Mouse (Mus musculus) liver, adult 2 months (tissue): ENCODE measurements around the gene Qsox1. TPM values are rescaled to one million over a fixed set of nuclear protein-coding genes. Genes with fewer than 3 reads are reported as not detected.

Experiments used
- DNase-seq: peaks from one replicate; pipeline ENCODE4 v3.0.0-alpha.2; 2011; ENCODE audit warnings: low read depth, low spot score; ENCODE audit errors: extremely low read depth
- H3K27ac ChIP-seq: fragments of 200-500 bp; replicated peaks from 2 replicates; pipeline ENCODE4 v1.5.1; 2012; ENCODE audit warnings: low read depth, mild to moderate bottlenecking, control low read depth, inconsistent platforms, low read length; ENCODE audit not compliant: insufficient read depth
- H3K27me3 ChIP-seq: fragments of 200-500 bp; 2 replicates; pipeline ENCODE4 v1.6.1; 2012; ENCODE audit warnings: mild to moderate bottlenecking, moderate library complexity, low read length, inconsistent platforms; ENCODE audit not compliant: control insufficient read depth, insufficient read depth
- H3K36me3 ChIP-seq: fragments of 200-500 bp; 2 replicates; pipeline ENCODE4 v1.6.1; 2012; ENCODE audit warnings: low read length, inconsistent platforms; ENCODE audit not compliant: control insufficient read depth, insufficient read depth
- H3K4me1 ChIP-seq: fragments of 200-500 bp; 2 replicates; pipeline ENCODE4 v1.6.1; 2011; ENCODE audit warnings: low read length; ENCODE audit not compliant: control insufficient read depth, insufficient read depth
- H3K4me3 ChIP-seq: fragments of 200-500 bp; 2 replicates; pipeline ENCODE4 v1.5.1; 2011; ENCODE audit warnings: low read depth, mild to moderate bottlenecking, control low read depth, low read length, moderate library complexity; ENCODE audit not compliant: insufficient read depth
- H3K79me2 ChIP-seq: fragments of 200-500 bp; 2 replicates; pipeline ENCODE4 v1.6.1; 2012; ENCODE audit warnings: inconsistent platforms, mild to moderate bottlenecking, low read length, moderate library complexity; ENCODE audit not compliant: control insufficient read depth, insufficient read depth
- H3K9ac ChIP-seq: fragments of 200-500 bp; 2 replicates; pipeline ENCODE4 v1.6.1; 2012; ENCODE audit warnings: low read depth, mild to moderate bottlenecking, control low read depth, inconsistent platforms, low read length
- CTCF ChIP-seq: fragments of 200-500 bp; IDR thresholded peaks from 2 replicates; pipeline ENCODE4 v1.5.1; 2011; ENCODE audit warnings: low read depth, low read length, control low read depth
- POLR2A ChIP-seq: fragments of 200-500 bp; IDR thresholded peaks from 2 replicates; pipeline ENCODE4 v1.6.1; 2011; ENCODE audit warnings: low read length, control low read depth; ENCODE audit not compliant: insufficient read depth; ENCODE audit errors: extremely low read depth
- WGBS: fragments of 180-500 bp; shearing (Covaris S2); methylation state at CpG from one replicate; pipeline ENCODE4 v1.1.7; 2018; 5-methylcytosine and 5-hydroxymethylcytosine counted together
- polyA plus RNA-seq: library from polyadenylated mRNA; depleted of rRNA; stranded (reverse); fragments of >200 nt; gene quantifications from 2 replicates; pipeline ENCODE4 v1.2.3, GENCODE M21; 2012
- total RNA-seq: library from RNA; depleted of rRNA; stranded (reverse); fragments of >200 nt; gene quantifications from 2 replicates; pipeline ENCODE4 v1.2.3, GENCODE M21; 2014

The Qsox1 gene
- total and polyA plus RNA-seq, 2 experiments = 221 to 543 TPM

- H3K9ac ChIP-seq = no peak overlapping the region
- H3K79me2 ChIP-seq = no peaks in the 10 kb centered on the region
- peaks cover 18% of the 10 kb centered on the region; the same call in 1 of the 2 replicates for H3K4me1 ChIP-seq
- peak; percentile 91 for DNase-seq
- TF ChIP-seq POLR2A (no peak), CTCF (peak; percentile 11; the same call in 1 of the 2 replicates)
- no peak overlapping the region for H3K4me3 ChIP-seq
- H3K27me3 ChIP-seq = no peaks in the 10 kb centered on the region
- H3K36me3 ChIP-seq = no peaks in the 10 kb centered on the region
- WGBS = 43% methylated on average over 4 of the region's 4 CpGs
- H3K27ac ChIP-seq = peak overlapping the region; percentile 62
Measured at GRCm38 (mm10) chr1:155825940-155826716, 13.4 kb upstream of the Qsox1 start.

- TF ChIP-seq POLR2A (no peak), CTCF (no peak)
- 93% methylated on average over 5 of the region's 5 CpGs for WGBS
- no peak overlapping the region for H3K27ac ChIP-seq
- DNase-seq = no peak
- H3K79me2 ChIP-seq = no peaks in the 10 kb centered on the region
- H3K9ac ChIP-seq = no peak overlapping the region
- peaks cover 2% of the 10 kb centered on the region; the same call in 1 of the 2 replicates for H3K4me1 ChIP-seq
- no peaks in the 10 kb centered on the region for H3K36me3 ChIP-seq
- H3K4me3 ChIP-seq = no peak overlapping the region
- H3K27me3 ChIP-seq = no peaks in the 10 kb centered on the region
Measured at GRCm38 (mm10) chr1:155820646-155821045, 8.0 kb upstream of the Qsox1 start.

GRCm38 (mm10) chr1:155816167-155816566 lies 3.5 kb upstream of the Qsox1 start:
- H3K79me2 ChIP-seq = peaks cover 9% of the 10 kb centered on the region
- H3K36me3 ChIP-seq = no peaks in the 10 kb centered on the region
- no peak for DNase-seq
- H3K27ac ChIP-seq = no peak overlapping the region
- WGBS = 42% methylated on average over 2 of the region's 2 CpGs
- no peak overlapping the region for H3K4me3 ChIP-seq
- H3K9ac ChIP-seq = no peak overlapping the region
- no peaks in the 10 kb centered on the region for H3K27me3 ChIP-seq
- H3K4me1 ChIP-seq = peaks cover 4% of the 10 kb centered on the region
- no peak for TF ChIP-seq POLR2A
- TF ChIP-seq CTCF = no peak

GRCm38 (mm10) chr1:155811995-155812580 lies 601 bp downstream of the Qsox1 start:
- Histone ChIP-seq H3K9ac (peak overlapping the region; percentile 89), H3K36me3 (no peaks in the 10 kb centered on the region), H3K27ac (peak overlapping the region; percentile 76), H3K27me3 (no peaks in the 10 kb centered on the region), H3K79me2 (peaks cover 19% of the 10 kb centered on the region), H3K4me3 (peak overlapping the region; percentile 97), H3K4me1 (peaks cover 19% of the 10 kb centered on the region)
- DNase-seq = peak; percentile 51
- under 1% methylated on average over 22 of the region's 22 CpGs for WGBS
- TF ChIP-seq CTCF (no peak), POLR2A (no peak)

GRCm38 (mm10) chr1:155810616-155811015 lies 2.1 kb downstream of the Qsox1 start:
- Histone ChIP-seq H3K4me1 (peaks cover 29% of the 10 kb centered on the region), H3K27ac (peak overlapping the region; percentile 73), H3K9ac (peak overlapping the region; percentile 37), H3K27me3 (no peaks in the 10 kb centered on the region), H3K36me3 (no peaks in the 10 kb centered on the region), H3K4me3 (peak overlapping the region; percentile 97), H3K79me2 (peaks cover 21% of the 10 kb centered on the region)
- WGBS = 14% methylated on average over 7 of the region's 7 CpGs
- TF ChIP-seq CTCF = no peak
- TF ChIP-seq POLR2A = no peak
- DNase-seq = peak; percentile 58
